Mouse (Mus musculus) limb, embryonic 10.5 days (tissue): Measurements from ENCODE around the gene Mfng. TPM values are rescaled to one million over a fixed set of nuclear protein-coding genes. Genes with fewer than 3 reads are reported as not detected.

Experiments used
- DNase-seq: peaks from one replicate; pipeline ENCODE4 v3.0.0-alpha.2; 2017; ENCODE audit warnings: low spot score
- H3K27ac ChIP-seq: fragments of 300-500 bp; sonication (generic); 2 replicates; pipeline ENCODE4 v1.5.1; 2016; ENCODE audit warnings: mild to moderate bottlenecking
- H3K27me3 ChIP-seq: fragments of 300-500 bp; sonication (generic); 2 replicates; pipeline ENCODE4 v1.6.1; 2016; ENCODE audit warnings: low read depth, mild to moderate bottlenecking; ENCODE audit not compliant: poor library complexity, severe bottlenecking
- H3K36me3 ChIP-seq: fragments of 300-500 bp; sonication (generic); 2 replicates; pipeline ENCODE4 v1.6.1; 2016; ENCODE audit warnings: mild to moderate bottlenecking, moderate library complexity
- H3K4me1 ChIP-seq: fragments of 300-500 bp; sonication (generic); 2 replicates; pipeline ENCODE4 v1.6.1; 2016
- H3K4me3 ChIP-seq: fragments of 300-500 bp; sonication (generic); 2 replicates; pipeline ENCODE4 v1.5.1; 2016; ENCODE audit warnings: mild to moderate bottlenecking, moderate library complexity
- H3K9me3 ChIP-seq: fragments of 300-500 bp; sonication (generic); replicated peaks from 2 replicates; pipeline ENCODE4 v1.6.1; 2016; ENCODE audit warnings: mild to moderate bottlenecking
- WGBS: fragments of 180-500 bp; shearing (Covaris S2); methylation state at CpG from one replicate; pipeline ENCODE4 v1.1.7; 2016; 5-methylcytosine and 5-hydroxymethylcytosine counted together
- polyA plus RNA-seq: library from polyadenylated mRNA; unstranded; fragments of >200 nt; fragmentation: Nextera tagmentation; extraction: Ambion mirVana; gene quantifications from 2 replicates; pipeline ENCODE4 v1.2.1, GENCODE M21; 2016

The Mfng gene
- polyA plus RNA-seq, 1 experiment from 2014 or later, result 13.1 TPM

GRCm38 (mm10) chr15:78718290-78719250 lies 54.7 kb downstream of the Mfng start, which contains the start of gene Elfn2:
TSS of gene Elfn2 (minus strand) at chr15:78718771.
- 1% methylated on average over 86 of the region's 89 CpGs for WGBS
- no peak within 1 kb of the TSS for H3K27ac ChIP-seq
- no peaks in the 10 kb centered on the region for H3K36me3 ChIP-seq
- no peaks in the 10 kb centered on the region for H3K9me3 ChIP-seq
- DNase-seq, result peak; percentile 51
- H3K4me1 ChIP-seq, result peaks cover 21% of the 10 kb centered on the region
- peaks cover 94% of the 10 kb centered on the region for H3K27me3 ChIP-seq
- peak within 1 kb of the TSS; percentile 54 for H3K4me3 ChIP-seq

DNA sequence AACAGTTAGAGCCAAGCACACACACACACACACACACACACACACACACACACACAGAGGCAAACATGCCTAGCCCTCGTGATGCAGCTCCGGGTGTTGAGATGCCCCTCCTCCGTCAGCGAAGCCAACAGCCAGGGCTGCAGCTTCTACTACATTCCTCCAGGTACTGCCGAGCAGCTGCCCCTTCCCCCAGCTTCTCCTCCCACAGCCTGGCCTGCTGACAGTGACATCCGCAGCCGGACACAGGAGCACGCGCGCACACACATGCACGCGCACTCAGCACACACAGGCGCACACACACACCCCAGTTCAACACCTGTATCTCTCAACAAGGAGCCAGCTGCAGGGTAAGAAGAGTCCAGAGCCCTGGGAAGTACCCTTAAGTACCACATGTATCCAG lies 56.3 kb downstream of the Mfng start:
- Histone ChIP-seq H3K4me3 (no peak overlapping the region), H3K27ac (no peak overlapping the region), H3K9me3 (no peaks in the 10 kb centered on the region), H3K4me1 (peaks cover 28% of the 10 kb centered on the region), H3K27me3 (peaks cover 94% of the 10 kb centered on the region), H3K36me3 (no peaks in the 10 kb centered on the region)
- DNase-seq, result no peak
- WGBS, result 57% methylated on average over 13 of the region's 13 CpGs

DNA sequence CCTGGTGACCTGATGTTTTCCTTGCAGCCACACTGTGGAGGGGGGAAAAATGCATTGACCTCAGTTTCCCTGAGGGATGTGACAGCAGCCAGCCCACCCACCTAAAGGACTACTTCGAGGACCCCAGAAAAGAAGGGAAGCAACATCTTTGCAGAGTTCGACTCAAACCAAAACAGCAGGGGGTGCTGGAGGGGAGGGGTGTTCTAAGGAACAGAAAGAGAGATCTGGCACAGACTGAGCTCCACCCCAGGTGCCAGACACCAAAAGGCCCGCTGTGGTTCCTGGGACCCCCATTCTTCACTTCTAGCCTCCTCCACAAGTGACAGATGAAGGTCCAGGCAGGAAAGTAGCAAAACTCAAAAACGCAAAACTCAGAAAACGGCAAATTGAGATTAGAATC lies 57.4 kb downstream of the Mfng start:
- no peak overlapping the region for H3K27ac ChIP-seq
- no peak overlapping the region for H3K4me3 ChIP-seq
- peaks cover 28% of the 10 kb centered on the region for H3K4me1 ChIP-seq
- WGBS, result 49% methylated on average over 5 of the region's 5 CpGs
- H3K36me3 ChIP-seq, result no peaks in the 10 kb centered on the region
- peaks cover 100% of the 10 kb centered on the region for H3K27me3 ChIP-seq
- no peak for DNase-seq
- H3K9me3 ChIP-seq, result no peaks in the 10 kb centered on the region

GRCm38 (mm10) chr15:78713751-78714150 lies 59.5 kb downstream of the Mfng start:
- peaks cover 27% of the 10 kb centered on the region for H3K4me1 ChIP-seq
- DNase-seq, result no peak
- no peak overlapping the region for H3K27ac ChIP-seq
- H3K36me3 ChIP-seq, result no peaks in the 10 kb centered on the region
- H3K4me3 ChIP-seq, result no peak overlapping the region
- peaks cover 95% of the 10 kb centered on the region for H3K27me3 ChIP-seq
- H3K9me3 ChIP-seq, result no peaks in the 10 kb centered on the region
- WGBS, result 83% methylated on average over 7 of the region's 7 CpGs

- H3K4me1 ChIP-seq, result peaks cover 18% of the 10 kb centered on the region
- no peaks in the 10 kb centered on the region for H3K9me3 ChIP-seq
- DNase-seq, result peak; percentile 45
- no peak overlapping the region for H3K27ac ChIP-seq
- WGBS, result 11% methylated on average over 53 of the region's 53 CpGs
- H3K36me3 ChIP-seq, result no peaks in the 10 kb centered on the region
- peaks cover 87% of the 10 kb centered on the region for H3K27me3 ChIP-seq
- peak overlapping the region; percentile 36 for H3K4me3 ChIP-seq
These were observed 60.7 kb downstream of the Mfng start for GRCm38 (mm10) chr15:78712335-78713258.

GRCm38 (mm10) chr15:78711935-78712334 lies 61.3 kb downstream of the Mfng start:
- 75% methylated on average over 7 of the region's 7 CpGs for WGBS
- Histone ChIP-seq H3K4me1 (peaks cover 18% of the 10 kb centered on the region), H3K36me3 (no peaks in the 10 kb centered on the region), H3K9me3 (no peaks in the 10 kb centered on the region), H3K27ac (no peak overlapping the region), H3K4me3 (no peak overlapping the region), H3K27me3 (peaks cover 84% of the 10 kb centered on the region)
- no peak for DNase-seq

GRCm38 (mm10) chr15:78710634-78711033 lies 62.6 kb downstream of the Mfng start:
- 63% methylated on average over 6 of the region's 6 CpGs for WGBS

GRCm38 (mm10) chr15:78709767-78710166 lies 63.5 kb downstream of the Mfng start:
- Histone ChIP-seq H3K9me3 (no peaks in the 10 kb centered on the region), H3K27ac (no peak overlapping the region), H3K36me3 (no peaks in the 10 kb centered on the region), H3K27me3 (peaks cover 65% of the 10 kb centered on the region), H3K4me3 (no peak overlapping the region), H3K4me1 (peaks cover 18% of the 10 kb centered on the region)
- WGBS, result 42% methylated on average over 7 of the region's 7 CpGs
- no peak for DNase-seq

More at GRCm38 (mm10) chr15:78710634-78711033, 62.6 kb downstream of the Mfng start:
- Histone ChIP-seq H3K27ac (no peak overlapping the region), H3K27me3 (peaks cover 74% of the 10 kb centered on the region), H3K4me1 (peaks cover 18% of the 10 kb centered on the region), H3K36me3 (no peaks in the 10 kb centered on the region), H3K9me3 (no peaks in the 10 kb centered on the region), H3K4me3 (no peak overlapping the region)
- no peak for DNase-seq

DNA sequence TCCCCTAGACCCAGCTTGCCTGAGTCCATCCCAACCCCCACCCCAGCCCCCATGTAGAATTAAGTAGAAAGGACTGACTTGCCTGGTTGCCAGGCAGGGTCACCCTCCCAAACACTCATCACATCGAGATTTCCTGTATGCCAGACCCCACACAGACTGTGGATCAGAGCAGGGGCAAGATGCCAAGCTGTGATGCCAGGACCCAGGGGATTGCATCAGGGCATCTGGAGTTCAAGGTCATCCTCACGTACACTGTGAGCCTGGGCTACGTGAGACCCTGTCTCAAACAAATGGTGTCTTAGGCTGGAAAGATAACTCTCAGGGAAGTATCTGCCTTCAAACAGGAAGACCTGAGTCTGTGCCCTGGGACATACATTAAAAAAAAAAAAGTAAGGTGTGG lies 66.6 kb downstream of the Mfng start:
- H3K4me3 ChIP-seq, result no peak overlapping the region
- no peaks in the 10 kb centered on the region for H3K9me3 ChIP-seq
- DNase-seq, result no peak
- 72% methylated on average over 3 of the region's 3 CpGs for WGBS
- peaks cover 15% of the 10 kb centered on the region for H3K4me1 ChIP-seq
- peaks cover 34% of the 10 kb centered on the region for H3K27me3 ChIP-seq
- no peaks in the 10 kb centered on the region for H3K36me3 ChIP-seq
- no peak overlapping the region for H3K27ac ChIP-seq

Other genes with a start within 250 kb of the Mfng start
- gene C1qtnf6, start 242.1 kb downstream of the Mfng start, polyA plus RNA-seq, result 10.9 and 14.6 TPM in 2 replicates
- not detected in 2 replicates for gene Sstr3, start 228.8 kb downstream of the Mfng start, polyA plus RNA-seq
- 4.3 and 4.4 TPM in 2 replicates for gene Rac2, start 200.7 kb downstream of the Mfng start, polyA plus RNA-seq
- 3.2 and 4.4 TPM in 2 replicates for gene Cyth4, start 176.4 kb downstream of the Mfng start, polyA plus RNA-seq
- not detected in 2 replicates for gene Elfn2, start 54.7 kb downstream of the Mfng start, polyA plus RNA-seq
- gene Card10, start 29.6 kb upstream of the Mfng start, polyA plus RNA-seq, result 4.7 and 5.3 TPM in 2 replicates
- 18.8 and 22.0 TPM in 2 replicates for gene Cdc42ep1, start 69.1 kb upstream of the Mfng start, polyA plus RNA-seq
- not detected in 2 replicates for gene Lgals2, start 82.1 kb upstream of the Mfng start, polyA plus RNA-seq
- gene Gga1, start 103.7 kb upstream of the Mfng start, polyA plus RNA-seq, result 49.9 and 56.5 TPM in 2 replicates
- gene Gm49510, start 126.2 kb upstream of the Mfng start, polyA plus RNA-seq, result 0.13 and 0.51 TPM in 2 replicates
- 51.1 and 51.2 TPM in 2 replicates for gene Sh3bp1, start 126.3 kb upstream of the Mfng start, polyA plus RNA-seq
- gene Pdxp, start 140.4 kb upstream of the Mfng start, polyA plus RNA-seq, result 37.1 and 40.8 TPM in 2 replicates
- gene Lgals1, start 153.2 kb upstream of the Mfng start, polyA plus RNA-seq, result 292 and 458 TPM in 2 replicates
- gene Nol12, start 161.5 kb upstream of the Mfng start, polyA plus RNA-seq, result 70.6 and 84.9 TPM in 2 replicates
- gene Triobp, start 174.2 kb upstream of the Mfng start, polyA plus RNA-seq, result 47.9 and 54.6 TPM in 2 replicates